Mouse (Mus musculus) hindbrain, embryonic 15.5 days (tissue): ENCODE measurements at regions not wholly inside any gene's neighbourhood (a gene's known extent, or its start where the extent isn't known, plus 50 kb on each side); places are given as distances from the start of the nearest gene placed in this dataset.

Source experiments
- ATAC-seq: fragments of 200-750 bp; cut with Nextera tagmentation; 2 replicates; pipeline ENCODE4 v1.8.0; 2017; ENCODE audit warnings: low read depth, moderate number of reproducible peaks, moderate TSS enrichment; ENCODE audit not compliant: low FRiP score
- H3K27ac ChIP-seq: fragments of 300-500 bp; sonication (generic); replicated peaks from 2 replicates; pipeline ENCODE4 v1.5.1; 2015; ENCODE audit warnings: mild to moderate bottlenecking, inconsistent platforms
- H3K27me3 ChIP-seq: fragments of 300-500 bp; sonication (generic); 2 replicates; pipeline ENCODE4 v1.6.1; 2015; ENCODE audit warnings: control low read depth, inconsistent platforms
- H3K36me3 ChIP-seq: fragments of 300-500 bp; sonication (generic); 2 replicates; pipeline ENCODE4 v1.6.1; 2015; ENCODE audit warnings: control low read depth, inconsistent platforms
- H3K4me1 ChIP-seq: fragments of 300-500 bp; sonication (generic); replicated peaks from 2 replicates; pipeline ENCODE4 v1.6.1; 2015; ENCODE audit warnings: control low read depth, inconsistent platforms
- H3K4me2 ChIP-seq: fragments of 300-500 bp; sonication (generic); 2 replicates; pipeline ENCODE4 v1.6.1; 2015; ENCODE audit warnings: moderate library complexity, mild to moderate bottlenecking, inconsistent platforms
- H3K4me3 ChIP-seq: fragments of 300-500 bp; sonication (generic); 2 replicates; pipeline ENCODE4 v1.5.1; 2015; ENCODE audit warnings: mild to moderate bottlenecking, inconsistent platforms
- H3K9ac ChIP-seq: fragments of 300-500 bp; sonication (generic); 2 replicates; pipeline ENCODE4 v1.6.1; 2015; ENCODE audit warnings: inconsistent platforms
- H3K9me3 ChIP-seq: fragments of 300-500 bp; sonication (generic); 2 replicates; pipeline ENCODE4 v1.6.1; 2016; ENCODE audit warnings: control low read depth, inconsistent platforms
- WGBS: fragments of 180-500 bp; shearing (Covaris S2); methylation state at CpG from one replicate; pipeline ENCODE4 v1.1.7; 2015; 5-methylcytosine and 5-hydroxymethylcytosine counted together

GRCm38 (mm10) chr10:102836567-102837224 lies 193.3 kb downstream of the Alx1 start:
- Histone ChIP-seq H3K4me3 (no peak overlapping the region), H3K27me3 (no peaks in the 10 kb centered on the region), H3K27ac (no peak overlapping the region), H3K9ac (no peak overlapping the region), H3K9me3 (no peaks in the 10 kb centered on the region), H3K4me2 (no peak overlapping the region), H3K36me3 (no peaks in the 10 kb centered on the region), H3K4me1 (no peaks in the 10 kb centered on the region)
- no peak for ATAC-seq
- 60% methylated on average over 4 of the region's 4 CpGs for WGBS

DNA sequence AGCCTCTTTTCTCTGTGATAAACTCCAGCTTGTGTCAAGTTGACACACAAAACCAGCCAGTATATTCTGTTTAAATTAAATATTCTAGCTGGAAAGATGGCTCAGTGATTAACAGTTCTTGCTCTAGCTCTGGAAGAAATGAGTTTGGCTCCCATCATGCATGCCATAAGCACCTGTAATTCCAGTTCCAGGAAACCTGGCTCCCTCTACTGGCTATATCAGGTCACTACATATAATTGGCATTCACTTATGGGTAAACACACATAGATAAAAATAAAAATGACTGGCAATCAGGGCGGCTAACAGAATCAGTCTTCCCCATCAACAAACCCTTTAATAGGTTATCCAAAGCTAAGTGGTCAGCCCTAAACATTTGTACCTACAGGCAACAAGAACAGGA lies 194.2 kb downstream of the Alx1 start:
- 46% methylated on average over 1 of the region's 1 CpGs for WGBS
- Histone ChIP-seq H3K9me3 (no peaks in the 10 kb centered on the region), H3K4me3 (no peak overlapping the region), H3K36me3 (no peaks in the 10 kb centered on the region), H3K4me1 (no peaks in the 10 kb centered on the region), H3K4me2 (no peak overlapping the region), H3K27ac (no peak overlapping the region), H3K9ac (no peak overlapping the region), H3K27me3 (no peaks in the 10 kb centered on the region)
- no peak for ATAC-seq

DNA sequence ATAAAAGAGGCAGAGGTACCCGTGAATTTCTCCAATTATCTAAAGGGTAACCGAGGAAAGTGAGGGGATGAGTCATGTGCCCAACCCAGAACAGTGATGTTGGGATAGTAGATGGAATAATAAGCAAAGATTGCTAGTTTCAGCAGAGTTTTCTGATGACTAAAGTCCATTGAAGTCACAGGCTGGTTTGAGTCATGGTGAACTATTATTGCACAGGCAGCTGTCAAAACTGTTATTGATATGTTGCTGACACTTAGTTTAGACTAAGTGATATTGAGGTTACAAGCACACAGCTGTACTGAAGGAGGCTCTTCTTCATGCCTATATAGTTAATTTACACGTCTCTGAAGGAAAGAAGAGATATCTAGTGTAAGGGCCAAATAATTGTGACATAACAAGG lies 200.4 kb downstream of the Alx1 start:
- WGBS, result 79% methylated on average over 3 of the region's 3 CpGs

DNA sequence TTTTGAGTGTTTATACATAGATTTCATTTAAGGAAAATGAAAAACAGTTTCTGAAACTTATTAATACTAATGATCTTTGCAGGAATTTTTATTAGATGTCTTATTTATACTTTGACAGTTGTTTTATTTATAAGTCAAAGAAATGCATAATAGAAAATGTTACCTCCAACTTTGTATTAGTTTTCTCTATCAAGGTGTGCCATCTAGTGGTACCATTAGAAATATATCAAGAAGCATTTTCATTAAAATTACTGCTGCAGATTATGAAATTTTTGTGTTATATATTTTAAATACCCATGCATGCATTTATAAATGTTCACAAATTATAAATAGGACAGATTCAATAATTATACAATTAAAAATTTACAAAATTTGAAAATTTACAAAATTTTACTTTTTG lies 206.6 kb downstream of the Alx1 start:
- no peak for ATAC-seq
- no peak overlapping the region for H3K9ac ChIP-seq
- H3K27me3 ChIP-seq, result no peaks in the 10 kb centered on the region

More for the DNA sequence above, 200.4 kb downstream of the Alx1 start:
- Histone ChIP-seq H3K27ac (no peak overlapping the region), H3K36me3 (no peaks in the 10 kb centered on the region), H3K4me1 (no peaks in the 10 kb centered on the region), H3K9ac (no peak overlapping the region), H3K27me3 (no peaks in the 10 kb centered on the region), H3K4me2 (no peak overlapping the region), H3K9me3 (no peaks in the 10 kb centered on the region), H3K4me3 (no peak overlapping the region)
- ATAC-seq, result no peak

DNA sequence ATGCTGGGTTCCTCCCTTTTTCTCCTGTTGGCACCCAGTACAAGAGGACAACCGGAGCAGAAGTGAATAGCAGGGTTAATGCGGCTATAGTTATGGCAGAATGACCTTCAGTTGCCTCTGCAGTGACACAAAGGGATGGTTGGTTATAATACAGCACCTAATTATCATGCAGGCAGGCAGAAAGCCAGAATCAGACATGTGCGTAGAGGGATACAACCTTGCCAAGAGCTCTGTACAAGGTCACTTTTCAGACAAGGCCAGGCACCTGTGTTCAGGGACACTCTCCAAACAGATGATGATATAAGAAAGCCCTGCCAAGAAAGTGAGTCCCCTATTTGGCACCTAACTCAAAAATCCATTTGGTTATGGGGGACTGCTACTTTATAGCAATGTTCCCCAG lies 228.6 kb downstream of the Alx1 start:
- H3K36me3 ChIP-seq, result no peaks in the 10 kb centered on the region
- H3K9me3 ChIP-seq, result no peaks in the 10 kb centered on the region
- H3K27ac ChIP-seq, result no peak overlapping the region
- H3K27me3 ChIP-seq, result no peaks in the 10 kb centered on the region
- H3K4me3 ChIP-seq, result no peak overlapping the region
- 80% methylated on average over 3 of the region's 3 CpGs for WGBS
- H3K4me2 ChIP-seq, result no peak overlapping the region
- no peaks in the 10 kb centered on the region for H3K4me1 ChIP-seq
- ATAC-seq, result no peak
- no peak overlapping the region for H3K9ac ChIP-seq

More for the DNA sequence above, 206.6 kb downstream of the Alx1 start:
- Histone ChIP-seq H3K4me1 (no peaks in the 10 kb centered on the region), H3K9me3 (no peaks in the 10 kb centered on the region), H3K27ac (no peak overlapping the region), H3K4me2 (no peak overlapping the region), H3K4me3 (no peak overlapping the region), H3K36me3 (no peaks in the 10 kb centered on the region)

DNA sequence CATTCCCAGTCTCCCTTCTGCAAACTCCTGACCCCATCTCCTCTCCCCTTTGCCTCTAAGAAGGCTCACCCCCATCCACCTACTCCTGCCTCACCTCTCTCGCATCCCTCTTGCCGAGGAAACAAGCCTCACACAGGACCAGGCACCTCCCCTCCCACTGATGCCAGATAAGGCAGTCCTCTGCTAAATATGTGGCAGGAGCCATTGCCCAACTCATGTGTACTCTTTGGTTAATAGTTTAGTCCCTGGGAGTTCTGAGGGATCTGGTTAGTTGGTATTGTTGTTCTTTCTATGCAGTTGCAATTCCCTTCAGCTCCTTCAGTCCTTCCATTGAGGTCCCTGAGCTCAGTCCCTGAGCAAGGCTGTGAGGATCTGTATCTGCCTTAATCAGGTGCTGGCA lies 250.8 kb downstream of the Alx1 start:
- no peak for ATAC-seq
- no peaks in the 10 kb centered on the region for H3K36me3 ChIP-seq
- no peaks in the 10 kb centered on the region for H3K27me3 ChIP-seq
- H3K4me3 ChIP-seq, result no peak overlapping the region
- no peaks in the 10 kb centered on the region for H3K9me3 ChIP-seq
- no peak overlapping the region for H3K4me2 ChIP-seq
- H3K27ac ChIP-seq, result no peak overlapping the region
- no peaks in the 10 kb centered on the region for H3K4me1 ChIP-seq
- H3K9ac ChIP-seq, result no peak overlapping the region
- WGBS, result 94% methylated on average over 2 of the region's 2 CpGs

DNA sequence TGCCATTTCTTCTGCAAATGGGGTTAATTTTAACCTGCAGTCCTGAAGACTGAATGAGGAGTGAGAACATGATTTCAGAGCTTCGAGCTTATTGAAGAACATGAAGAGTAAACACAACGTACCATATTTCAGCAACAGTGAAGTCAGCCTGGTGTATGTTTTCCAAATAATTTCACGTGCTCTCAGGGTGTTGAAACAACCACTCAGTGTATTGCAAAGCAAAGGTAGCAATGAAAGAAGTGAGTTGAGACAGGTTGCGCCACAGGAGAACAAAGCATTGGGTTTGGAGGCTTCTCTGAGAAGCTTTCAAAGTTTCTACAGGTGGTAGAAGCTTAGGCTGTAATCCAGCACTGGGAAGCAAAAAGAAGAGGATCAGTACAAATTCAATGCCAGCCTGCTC lies 251.7 kb downstream of the Rassf9 start:
- Histone ChIP-seq H3K27ac (no peak overlapping the region), H3K27me3 (no peaks in the 10 kb centered on the region), H3K4me3 (no peak overlapping the region), H3K9me3 (no peaks in the 10 kb centered on the region), H3K9ac (no peak overlapping the region), H3K36me3 (no peaks in the 10 kb centered on the region), H3K4me2 (no peak overlapping the region), H3K4me1 (no peaks in the 10 kb centered on the region)
- 84% methylated on average over 4 of the region's 4 CpGs for WGBS
- ATAC-seq, result no peak

DNA sequence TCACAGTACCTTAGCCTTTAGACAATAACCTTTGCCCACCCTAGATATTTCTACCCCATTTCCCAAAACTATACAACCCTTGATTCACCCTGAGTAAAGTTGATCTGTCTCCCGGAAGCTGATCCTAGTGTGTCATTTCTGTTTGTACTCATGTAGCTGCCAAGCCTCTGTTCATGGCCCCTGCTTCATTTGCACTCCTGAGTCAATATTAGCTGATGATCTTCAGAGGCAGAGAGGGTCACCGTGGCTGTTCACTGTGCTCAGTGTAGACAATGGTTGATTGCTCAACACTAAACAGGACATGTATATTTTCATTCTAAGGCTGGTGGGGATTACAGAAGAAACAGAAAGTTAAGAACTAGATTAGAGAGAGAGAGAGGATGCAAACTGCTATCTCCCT lies 250.4 kb downstream of the Rassf9 start:
- no peak overlapping the region for H3K4me2 ChIP-seq
- no peak overlapping the region for H3K4me3 ChIP-seq
- H3K4me1 ChIP-seq, result no peaks in the 10 kb centered on the region
- H3K27me3 ChIP-seq, result no peaks in the 10 kb centered on the region
- no peak overlapping the region for H3K9ac ChIP-seq
- no peaks in the 10 kb centered on the region for H3K36me3 ChIP-seq
- no peaks in the 10 kb centered on the region for H3K9me3 ChIP-seq
- no peak overlapping the region for H3K27ac ChIP-seq
- no peak for ATAC-seq
- WGBS, result 86% methylated on average over 2 of the region's 2 CpGs

DNA sequence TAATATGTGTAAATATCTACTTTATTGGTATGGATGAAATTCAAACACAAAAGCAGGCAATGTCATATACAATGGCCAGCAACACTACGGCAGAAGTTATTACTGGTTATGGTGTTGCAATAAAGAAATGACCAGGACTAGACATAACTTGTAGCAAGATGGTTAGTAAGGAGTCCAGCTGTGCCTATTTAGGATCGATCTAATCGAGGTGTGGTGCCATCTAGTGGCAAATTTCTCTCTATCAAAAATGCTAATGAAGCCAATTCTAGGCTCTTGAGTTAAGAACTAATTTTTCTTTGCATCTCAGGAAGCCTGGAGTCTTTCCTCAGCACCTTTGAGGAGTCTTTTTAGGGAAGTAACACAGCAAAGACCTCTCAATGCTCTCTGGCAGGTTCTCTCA lies 223.2 kb downstream of the Rassf9 start:
- H3K4me3 ChIP-seq, result no peak overlapping the region
- H3K27me3 ChIP-seq, result no peaks in the 10 kb centered on the region
- no peaks in the 10 kb centered on the region for H3K36me3 ChIP-seq
- H3K9ac ChIP-seq, result no peak overlapping the region
- H3K4me2 ChIP-seq, result no peak overlapping the region
- H3K9me3 ChIP-seq, result no peaks in the 10 kb centered on the region
- ATAC-seq, result no peak
- WGBS, result 54% methylated on average over 3 of the region's 3 CpGs
- no peaks in the 10 kb centered on the region for H3K4me1 ChIP-seq
- H3K27ac ChIP-seq, result no peak overlapping the region

DNA sequence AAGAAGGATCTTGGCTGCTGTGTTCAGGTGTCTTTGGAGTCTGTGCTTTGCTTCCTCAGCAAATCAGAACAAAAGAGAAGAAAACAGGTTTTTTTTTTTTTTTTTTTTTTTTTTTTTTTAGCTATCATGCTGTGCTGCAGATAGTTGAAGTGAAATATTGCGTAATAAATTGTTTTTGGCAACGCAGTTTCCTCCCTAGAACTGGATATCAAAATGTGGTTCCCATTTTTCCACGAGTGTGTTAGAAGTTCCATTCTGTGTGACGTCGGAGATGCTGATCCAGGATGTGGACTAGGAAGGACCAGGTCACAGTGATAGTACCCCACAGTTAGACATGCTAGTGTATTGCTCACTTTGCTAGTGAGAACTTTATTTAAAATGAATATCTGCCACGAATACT lies 220.4 kb downstream of the Rassf9 start:
- no peak for ATAC-seq
- H3K4me2 ChIP-seq, result no peak overlapping the region
- 87% methylated on average over 6 of the region's 6 CpGs for WGBS
- no peaks in the 10 kb centered on the region for H3K36me3 ChIP-seq
- H3K27me3 ChIP-seq, result no peaks in the 10 kb centered on the region
- H3K9ac ChIP-seq, result no peak overlapping the region
- H3K9me3 ChIP-seq, result no peaks in the 10 kb centered on the region
- no peaks in the 10 kb centered on the region for H3K4me1 ChIP-seq
- no peak overlapping the region for H3K4me3 ChIP-seq
- H3K27ac ChIP-seq, result no peak overlapping the region

DNA sequence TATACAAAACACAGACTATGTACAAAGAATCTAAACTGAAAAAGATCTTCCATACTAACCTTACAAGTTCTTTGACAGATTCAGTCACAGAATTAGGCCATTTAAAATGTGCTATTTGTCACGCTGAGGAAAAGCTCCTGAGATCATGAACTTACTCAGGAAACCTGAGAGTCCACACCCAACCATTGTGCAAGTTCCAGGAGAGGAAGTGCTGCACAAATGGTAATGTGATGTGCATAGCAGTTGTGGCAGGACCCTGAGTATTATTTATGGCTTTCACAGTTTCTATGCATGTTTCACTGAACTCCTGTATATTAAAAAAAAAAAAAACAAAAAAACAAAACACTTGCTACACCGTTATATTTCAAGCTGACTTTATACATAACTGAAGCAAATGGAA lies 200.2 kb downstream of the Rassf9 start:
- no peaks in the 10 kb centered on the region for H3K9me3 ChIP-seq
- no peak for ATAC-seq

DNA sequence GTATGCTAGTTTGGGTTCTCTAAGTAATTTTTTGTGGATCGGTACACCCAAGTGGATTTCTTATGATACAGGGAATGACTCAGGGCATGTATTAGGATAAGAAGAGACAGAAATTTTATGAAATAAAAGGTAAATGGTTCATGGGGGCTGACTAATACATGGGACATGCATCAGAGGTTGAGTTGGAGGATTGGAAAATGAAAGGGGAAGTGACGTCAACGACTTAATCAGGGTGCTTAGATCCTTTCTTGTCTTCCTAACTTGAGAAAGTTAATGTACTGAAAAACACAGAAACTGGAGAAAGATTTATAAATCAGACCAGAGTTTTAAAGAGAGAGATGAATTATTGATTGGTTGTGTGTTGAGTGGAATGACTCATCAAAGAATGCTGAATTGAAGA lies 193.8 kb downstream of the Rassf9 start:
- Histone ChIP-seq H3K9me3 (no peaks in the 10 kb centered on the region), H3K4me2 (no peak overlapping the region), H3K27me3 (no peaks in the 10 kb centered on the region), H3K36me3 (no peaks in the 10 kb centered on the region), H3K4me3 (no peak overlapping the region), H3K9ac (no peak overlapping the region), H3K4me1 (no peaks in the 10 kb centered on the region), H3K27ac (no peak overlapping the region)
- ATAC-seq, result no peak
- WGBS, result 92% methylated on average over 3 of the region's 3 CpGs

More for the DNA sequence above, 200.2 kb downstream of the Rassf9 start:
- no peaks in the 10 kb centered on the region for H3K4me1 ChIP-seq
- no peak overlapping the region for H3K4me2 ChIP-seq
- no peak overlapping the region for H3K4me3 ChIP-seq
- H3K9ac ChIP-seq, result no peak overlapping the region
- no peak overlapping the region for H3K27ac ChIP-seq
- H3K27me3 ChIP-seq, result no peaks in the 10 kb centered on the region
- 73% methylated on average over 2 of the region's 2 CpGs for WGBS
- H3K36me3 ChIP-seq, result no peaks in the 10 kb centered on the region

DNA sequence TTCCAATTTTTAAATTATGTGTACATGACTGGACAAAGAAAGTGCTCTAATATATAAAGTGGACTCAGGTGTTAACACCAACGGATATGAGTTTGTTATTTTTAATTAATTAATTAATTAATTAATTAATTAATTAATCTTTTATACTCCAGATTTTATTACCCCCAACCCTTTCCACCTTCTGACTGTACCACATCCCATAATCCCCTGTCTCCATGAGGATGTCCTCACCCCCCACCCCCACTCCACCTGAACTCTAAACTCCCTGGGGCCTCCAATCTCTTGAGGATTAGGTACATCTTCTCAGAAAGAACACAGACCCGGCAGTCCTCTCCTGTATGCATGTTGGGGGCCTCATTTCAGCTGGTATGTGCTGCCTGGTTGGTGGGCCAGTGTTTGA lies 182.8 kb downstream of the Rassf9 start:
- Histone ChIP-seq H3K4me1 (no peaks in the 10 kb centered on the region), H3K27ac (no peak overlapping the region), H3K9ac (no peak overlapping the region), H3K4me3 (no peak overlapping the region), H3K27me3 (no peaks in the 10 kb centered on the region), H3K9me3 (no peaks in the 10 kb centered on the region), H3K4me2 (no peak overlapping the region), H3K36me3 (no peaks in the 10 kb centered on the region)
- no peak for ATAC-seq
- WGBS, result 86% methylated on average over 2 of the region's 2 CpGs
